Mouse (Mus musculus) left cerebral cortex, adult 2 months (tissue): ENCODE measurements around the gene Trio. TPM values are rescaled to one million over a fixed set of nuclear protein-coding genes. Genes with fewer than 3 reads are reported as not detected.

ENCODE experiments used
- DNase-seq, 2 experiments: peaks; one replicate each; pipeline ENCODE4 v3.0.0; 2021 to 2022; ENCODE audit warnings: low spot score in 2 of 2, mixed read lengths in 1 of 2; ENCODE audit errors: extremely low spot score in 1 of 2
- H3K27ac ChIP-seq: fragments of 200-600 bp; 2 replicates; pipeline ENCODE4 v1.8.1; 2022
- H3K4me3 ChIP-seq: fragments of 200-600 bp; 2 replicates; pipeline ENCODE4 v1.8.1; 2022
- CTCF ChIP-seq: fragments of 200-600 bp; IDR thresholded peaks from 2 replicates; pipeline ENCODE4 v1.8.1; 2022; ENCODE audit warnings: antibody characterized with exemption, mild to moderate bottlenecking, moderate library complexity
- intact Hi-C: fragments of 180-260 bp; cut with DNase I; formaldehyde crosslinking; loops from one replicate; pipeline ENCODE4 v1.15.1; 2025
- total RNA-seq, 2 experiments: library from RNA; stranded (reverse); gene quantifications; 2 replicates each; pipeline ENCODE4 v1.2.3; 2021

Trio gene
- total RNA-seq, 2 experiments from 2014 or later: 252 to 279 TPM

GRCm38 (mm10) chr15:27793284-27793683, 232.4 kb downstream of the Trio start:
- no peak for TF ChIP-seq CTCF
- DNase-seq: no peak
- intact Hi-C loops: no loop called here
- Histone ChIP-seq H3K27ac (peak overlapping the region; percentile 77), H3K4me3 (no peak overlapping the region)

DNA sequence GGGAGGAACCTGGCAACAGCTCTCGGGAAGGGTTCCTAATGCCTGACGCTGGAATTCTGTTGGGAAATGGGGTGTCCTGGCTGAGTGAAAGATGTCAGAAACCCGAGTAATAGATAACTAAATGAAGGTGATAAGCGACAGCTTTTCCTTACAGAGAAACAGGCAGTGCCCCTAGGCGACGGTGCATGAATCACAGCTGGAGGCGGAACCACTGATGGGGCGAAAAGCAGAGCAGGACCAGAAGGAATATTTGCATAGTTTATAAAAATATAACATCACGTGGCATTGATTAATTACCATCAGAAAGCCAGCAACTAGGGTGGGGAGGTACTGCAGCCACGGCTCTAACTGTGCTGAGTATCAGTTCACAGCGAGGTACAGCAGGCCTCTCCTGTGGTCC, 233.2 kb downstream of the Trio start:
- Histone ChIP-seq H3K27ac (peak overlapping the region; percentile 77), H3K4me3 (no peak overlapping the region)
- TF ChIP-seq CTCF: no peak
- no peak for DNase-seq
- intact Hi-C loops: no loop called here

DNA sequence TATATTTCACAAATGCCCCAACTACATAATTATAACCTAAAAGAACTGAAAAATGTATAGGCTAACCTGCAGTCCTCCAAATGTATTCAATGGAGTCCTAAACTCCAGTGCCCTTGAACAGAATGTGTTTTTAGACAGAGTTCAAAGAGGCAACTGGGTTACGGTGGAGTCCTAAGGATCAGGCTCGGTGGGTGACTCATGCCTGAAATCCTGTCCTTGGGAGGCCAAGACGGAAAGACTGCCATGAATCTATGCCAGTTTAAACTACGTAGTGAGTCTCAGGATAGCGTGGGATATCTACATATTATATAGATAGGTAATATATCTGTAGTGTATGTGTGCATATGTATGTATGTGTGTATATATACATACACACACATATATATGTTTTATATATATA, 234.5 kb downstream of the Trio start:
- no peak for DNase-seq
- Histone ChIP-seq H3K4me3 (no peak overlapping the region), H3K27ac (peak overlapping the region; percentile 95)
- intact Hi-C loops: no loop called here
- no peak for TF ChIP-seq CTCF

DNA sequence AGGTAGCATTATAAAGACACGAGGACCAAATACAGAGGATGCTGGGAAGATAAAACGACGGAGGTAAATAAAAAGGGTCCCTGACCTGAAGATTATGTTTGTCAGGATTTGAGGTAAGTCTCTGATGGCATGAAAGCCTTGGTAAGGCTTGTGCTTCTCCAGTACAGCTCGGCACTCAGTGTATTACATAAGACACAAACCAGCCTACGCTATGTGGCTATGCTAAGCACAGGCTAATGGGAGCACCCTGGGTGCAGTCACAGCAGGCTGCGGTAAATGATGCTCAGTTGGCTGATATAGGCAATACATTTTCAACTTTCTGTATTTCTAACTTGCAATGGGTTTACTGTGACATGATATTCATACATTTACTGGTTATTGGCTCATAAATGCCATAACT, 234.9 kb downstream of the Trio start:
- peak in 1 of 2 experiments; percentile 15 for DNase-seq
- intact Hi-C loops: no loop called here
- no peak overlapping the region for H3K4me3 ChIP-seq
- peak overlapping the region; percentile 95 for H3K27ac ChIP-seq
- no peak for TF ChIP-seq CTCF

GRCm38 (mm10) chr15:27789325-27789724, 236.3 kb downstream of the Trio start:
- no peak overlapping the region for H3K4me3 ChIP-seq
- intact Hi-C loops: loop anchor here (2.0 kb wide), 1 partner anchor 19 kb away; no protein-coding TSS in a partner anchor
- no peak for TF ChIP-seq CTCF
- no peak for DNase-seq
- H3K27ac ChIP-seq: peak overlapping the region; percentile 95

DNA sequence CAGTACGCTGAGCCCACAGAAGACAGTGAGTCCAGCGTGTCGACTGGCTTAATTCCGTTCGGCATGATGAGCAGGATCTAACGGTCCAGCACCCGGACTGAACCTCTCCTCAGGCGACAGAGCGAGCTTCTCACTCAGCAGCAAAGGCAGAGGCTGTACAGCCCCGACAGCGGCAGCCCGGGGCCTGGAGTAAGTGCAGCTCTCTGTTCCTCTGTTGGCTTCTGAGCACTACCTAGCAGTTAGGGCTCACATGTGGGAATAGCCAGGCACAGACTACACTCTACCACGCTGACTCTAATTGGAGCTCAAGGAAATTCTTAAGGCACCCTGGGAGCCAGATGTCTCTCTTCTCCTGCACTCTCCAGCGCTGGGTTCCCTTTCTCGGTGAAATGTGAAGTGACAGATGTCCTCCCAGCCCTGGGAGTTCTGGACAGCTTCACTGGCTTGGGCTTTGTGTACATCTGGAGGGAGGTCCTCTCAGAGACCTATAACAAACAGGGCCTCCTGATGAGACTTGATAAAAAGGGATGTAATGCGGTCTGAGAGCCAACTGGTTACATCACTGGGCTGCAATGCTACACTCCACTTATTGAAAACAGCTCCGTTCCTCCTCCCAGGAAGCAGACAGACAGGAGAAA, 237.4 kb downstream of the Trio start:
- no peak for TF ChIP-seq CTCF
- intact Hi-C loops: loop anchor here (2.0 kb wide), 1 partner anchor 21 kb away; no protein-coding TSS in a partner anchor
- Histone ChIP-seq H3K4me3 (peak overlapping the region; percentile 55), H3K27ac (peak overlapping the region; percentile 95)
- DNase-seq: peak; percentile 50 to 60

- Histone ChIP-seq H3K27ac (peak overlapping the region; percentile 95), H3K4me3 (peak overlapping the region; percentile 55)
- intact Hi-C loops: no loop called here
- no peak for DNase-seq
- TF ChIP-seq CTCF: no peak
Measured at GRCm38 (mm10) chr15:27787151-27787550, 238.5 kb downstream of the Trio start.

GRCm38 (mm10) chr15:27786418-27786817, 239.2 kb downstream of the Trio start:
- TF ChIP-seq CTCF: no peak
- intact Hi-C loops: no loop called here
- H3K27ac ChIP-seq: peak overlapping the region; percentile 95

GRCm38 (mm10) chr15:27785280-27786001, 240.2 kb downstream of the Trio start:
- peak overlapping the region; percentile 95 for H3K27ac ChIP-seq
- H3K4me3 ChIP-seq: peak overlapping the region; percentile 55
- DNase-seq: no peak
- TF ChIP-seq CTCF: no peak
- intact Hi-C loops: no loop called here

More at GRCm38 (mm10) chr15:27786418-27786817, 239.2 kb downstream of the Trio start:
- DNase-seq: no peak
- H3K4me3 ChIP-seq: peak overlapping the region; percentile 55

- no peak for TF ChIP-seq CTCF
- no peak for DNase-seq
- H3K27ac ChIP-seq: peak overlapping the region; percentile 95
- intact Hi-C loops: no loop called here
- H3K4me3 ChIP-seq: peak overlapping the region; percentile 28
Measured at GRCm38 (mm10) chr15:27784126-27784563, 241.5 kb downstream of the Trio start.

GRCm38 (mm10) chr15:27783541-27784125, 242.0 kb downstream of the Trio start:
- intact Hi-C loops: no loop called here
- Histone ChIP-seq H3K4me3 (peak overlapping the region; percentile 28), H3K27ac (peak overlapping the region; percentile 95)
- DNase-seq: no peak
- TF ChIP-seq CTCF: peak; percentile 8

- no peak for DNase-seq
- H3K4me3 ChIP-seq: peak overlapping the region; percentile 28; the same call in 1 of the 2 replicates
- H3K27ac ChIP-seq: peak overlapping the region; percentile 95
- intact Hi-C loops: no loop called here
- no peak for TF ChIP-seq CTCF
Measured at GRCm38 (mm10) chr15:27783092-27783491, 242.6 kb downstream of the Trio start.
